Mouse (Mus musculus) stomach, embryonic 14.5 days (tissue): ENCODE measurements around the gene Aff3. TPM values are rescaled to one million over a fixed set of nuclear protein-coding genes. Genes with fewer than 3 reads are reported as not detected.

Experiments used
- ATAC-seq: fragments of 200-750 bp; cut with Nextera tagmentation; 2 replicates; pipeline ENCODE4 v1.8.0; 2017; ENCODE audit warnings: low read depth, moderate TSS enrichment; ENCODE audit not compliant: insufficient number of reproducible peaks, insufficient read depth, low FRiP score
- H3K27ac ChIP-seq: fragments of 300-500 bp; sonication (generic); 2 replicates; pipeline ENCODE4 v1.5.1; 2014; ENCODE audit warnings: mild to moderate bottlenecking, low read length, moderate library complexity, mixed read lengths
- H3K27me3 ChIP-seq: fragments of 300-500 bp; sonication (generic); 2 replicates; pipeline ENCODE4 v1.6.1; 2014; ENCODE audit warnings: low read length, control low read depth, mixed read lengths; ENCODE audit not compliant: control insufficient read depth, insufficient read depth
- H3K36me3 ChIP-seq: fragments of 300-500 bp; sonication (generic); 2 replicates; pipeline ENCODE4 v1.6.1; 2014; ENCODE audit warnings: mild to moderate bottlenecking, control low read depth, low read length, moderate library complexity, mixed read lengths; ENCODE audit not compliant: control insufficient read depth, insufficient read depth
- H3K4me1 ChIP-seq: fragments of 300-500 bp; sonication (generic); 2 replicates; pipeline ENCODE4 v1.6.1; 2014; ENCODE audit warnings: low read length, control low read depth, mixed read lengths; ENCODE audit not compliant: control insufficient read depth, insufficient read depth
- H3K4me2 ChIP-seq: fragments of 300-500 bp; sonication (generic); replicated peaks from 2 replicates; pipeline ENCODE4 v1.6.1; 2014; ENCODE audit warnings: low read depth, low read length, control low read depth
- H3K4me3 ChIP-seq: fragments of 300-500 bp; sonication (generic); 2 replicates; pipeline ENCODE4 v1.5.1; 2014; ENCODE audit warnings: low read depth, low read length, control low read depth
- H3K9ac ChIP-seq: fragments of 300-500 bp; sonication (generic); replicated peaks from 2 replicates; pipeline ENCODE4 v1.6.1; 2014; ENCODE audit warnings: low read depth, mild to moderate bottlenecking, control low read depth, low read length, moderate library complexity, mixed read lengths
- H3K9me3 ChIP-seq: fragments of 300-500 bp; sonication (generic); 2 replicates; pipeline ENCODE4 v1.6.1; 2016; ENCODE audit warnings: low read depth, low read length, control low read depth; ENCODE audit not compliant: control insufficient read depth
- WGBS: fragments of 180-500 bp; shearing (Covaris S2); extraction: QIAGEN DNeasy Blood & Tissue Kit; methylation state at CpG from one replicate; pipeline ENCODE4 v1.1.7; 2014; 5-methylcytosine and 5-hydroxymethylcytosine counted together
- polyA plus RNA-seq: library from polyadenylated mRNA; unstranded; fragments of >200 nt; fragmentation: Nextera tagmentation; extraction: Ambion mirVana; gene quantifications from 2 replicates; pipeline ENCODE4 v1.2.1, GENCODE M21; 2014

Gene Aff3
- polyA plus RNA-seq, 1 experiment from 2014 or later = 8.2 TPM

- H3K4me1 ChIP-seq = no peaks in the 10 kb centered on the region
- H3K9me3 ChIP-seq = no peaks in the 10 kb centered on the region
- no peaks in the 10 kb centered on the region for H3K36me3 ChIP-seq
- no peak overlapping the region for H3K4me2 ChIP-seq
- 68% methylated on average over 6 of the region's 6 CpGs for WGBS
- no peak for ATAC-seq
- H3K27me3 ChIP-seq = no peaks in the 10 kb centered on the region
- no peak overlapping the region for H3K27ac ChIP-seq
- no peak overlapping the region for H3K4me3 ChIP-seq
- H3K9ac ChIP-seq = no peak overlapping the region
These were observed 165.3 kb downstream of the Aff3 start for GRCm38 (mm10) chr1:38499500-38499899.

- Histone ChIP-seq H3K36me3 (no peaks in the 10 kb centered on the region), H3K27ac (no peak overlapping the region), H3K4me1 (no peaks in the 10 kb centered on the region), H3K27me3 (no peaks in the 10 kb centered on the region), H3K9me3 (no peaks in the 10 kb centered on the region), H3K9ac (no peak overlapping the region), H3K4me2 (no peak overlapping the region), H3K4me3 (no peak overlapping the region)
- WGBS = 32% methylated on average over 6 of the region's 6 CpGs
- ATAC-seq = no peak
These were observed 167.2 kb downstream of the Aff3 start for GRCm38 (mm10) chr1:38497576-38497975.

- Histone ChIP-seq H3K27ac (no peak overlapping the region), H3K36me3 (no peaks in the 10 kb centered on the region), H3K4me1 (no peaks in the 10 kb centered on the region), H3K4me2 (no peak overlapping the region), H3K9ac (no peak overlapping the region), H3K9me3 (no peaks in the 10 kb centered on the region), H3K4me3 (no peak overlapping the region), H3K27me3 (no peaks in the 10 kb centered on the region)
- ATAC-seq = no peak
- WGBS = 81% methylated on average over 10 of the region's 10 CpGs
These were observed 167.7 kb downstream of the Aff3 start for GRCm38 (mm10) chr1:38496886-38497528.

- no peaks in the 10 kb centered on the region for H3K36me3 ChIP-seq
- ATAC-seq = no peak
- no peak overlapping the region for H3K27ac ChIP-seq
- no peak overlapping the region for H3K9ac ChIP-seq
- H3K27me3 ChIP-seq = no peaks in the 10 kb centered on the region
- H3K4me1 ChIP-seq = no peaks in the 10 kb centered on the region
- WGBS = 94% methylated on average over 2 of the region's 2 CpGs
- no peak overlapping the region for H3K4me2 ChIP-seq
- no peak overlapping the region for H3K4me3 ChIP-seq
- H3K9me3 ChIP-seq = no peaks in the 10 kb centered on the region
These were observed 169.5 kb downstream of the Aff3 start for GRCm38 (mm10) chr1:38495284-38495683.

GRCm38 (mm10) chr1:38489733-38490132, 175.0 kb downstream of the Aff3 start:
- Histone ChIP-seq H3K4me2 (no peak overlapping the region), H3K27ac (no peak overlapping the region), H3K9ac (no peak overlapping the region), H3K4me1 (no peaks in the 10 kb centered on the region), H3K36me3 (no peaks in the 10 kb centered on the region), H3K9me3 (no peaks in the 10 kb centered on the region), H3K27me3 (no peaks in the 10 kb centered on the region), H3K4me3 (no peak overlapping the region)
- no peak for ATAC-seq
- WGBS = 90% methylated on average over 6 of the region's 6 CpGs

GRCm38 (mm10) chr1:38488667-38489210, 176.0 kb downstream of the Aff3 start:
- Histone ChIP-seq H3K4me3 (no peak overlapping the region), H3K4me2 (no peak overlapping the region), H3K4me1 (no peaks in the 10 kb centered on the region), H3K9ac (no peak overlapping the region), H3K27ac (no peak overlapping the region), H3K9me3 (no peaks in the 10 kb centered on the region), H3K27me3 (no peaks in the 10 kb centered on the region), H3K36me3 (no peaks in the 10 kb centered on the region)
- no peak for ATAC-seq
- WGBS = 45% methylated on average over 8 of the region's 8 CpGs

- WGBS = 80% methylated on average over 2 of the region's 2 CpGs
- no peak for ATAC-seq
- H3K36me3 ChIP-seq = no peaks in the 10 kb centered on the region
- H3K9ac ChIP-seq = no peak overlapping the region
- no peaks in the 10 kb centered on the region for H3K4me1 ChIP-seq
- no peaks in the 10 kb centered on the region for H3K27me3 ChIP-seq
- no peak overlapping the region for H3K4me2 ChIP-seq
- no peak overlapping the region for H3K4me3 ChIP-seq
- no peak overlapping the region for H3K27ac ChIP-seq
- H3K9me3 ChIP-seq = no peaks in the 10 kb centered on the region
These were observed 176.9 kb downstream of the Aff3 start for GRCm38 (mm10) chr1:38487884-38488283.

GRCm38 (mm10) chr1:38483191-38483590, 181.6 kb downstream of the Aff3 start:
- H3K4me3 ChIP-seq = no peak overlapping the region
- H3K36me3 ChIP-seq = no peaks in the 10 kb centered on the region
- H3K9ac ChIP-seq = no peak overlapping the region
- ATAC-seq = no peak
- no peak overlapping the region for H3K27ac ChIP-seq
- H3K9me3 ChIP-seq = no peaks in the 10 kb centered on the region
- H3K4me2 ChIP-seq = no peak overlapping the region
- H3K4me1 ChIP-seq = no peaks in the 10 kb centered on the region
- WGBS = 76% methylated on average over 2 of the region's 2 CpGs
- no peaks in the 10 kb centered on the region for H3K27me3 ChIP-seq

GRCm38 (mm10) chr1:38478246-38478743, 186.5 kb downstream of the Aff3 start:
- no peak overlapping the region for H3K9ac ChIP-seq
- no peak overlapping the region for H3K4me3 ChIP-seq

More at GRCm38 (mm10) chr1:38478246-38478743, 186.5 kb downstream of the Aff3 start:
- Histone ChIP-seq H3K4me1 (no peaks in the 10 kb centered on the region), H3K27me3 (no peaks in the 10 kb centered on the region), H3K36me3 (no peaks in the 10 kb centered on the region), H3K4me2 (no peak overlapping the region), H3K9me3 (no peaks in the 10 kb centered on the region), H3K27ac (no peak overlapping the region)
- no peak for ATAC-seq
- WGBS = 35% methylated on average over 9 of the region's 9 CpGs
